Mouse (Mus musculus) midbrain, embryonic 12.5 days (tissue): ENCODE data around the gene Ap3s2. TPM values are rescaled to one million over a fixed set of nuclear protein-coding genes. Genes with fewer than 3 reads are reported as not detected.

ENCODE experiments used
- ATAC-seq: fragments of 200-750 bp; cut with Nextera tagmentation; 2 replicates; pipeline ENCODE4 v1.8.0; 2017; ENCODE audit warnings: low read depth, moderate TSS enrichment, moderate library complexity; ENCODE audit not compliant: low FRiP score
- H3K27ac ChIP-seq: fragments of 300-500 bp; sonication (generic); replicated peaks from 2 replicates; pipeline ENCODE4 v1.5.1; 2016; ENCODE audit warnings: mild to moderate bottlenecking
- H3K27me3 ChIP-seq: fragments of 300-500 bp; sonication (generic); 2 replicates; pipeline ENCODE4 v1.6.1; 2016; ENCODE audit warnings: mild to moderate bottlenecking
- H3K36me3 ChIP-seq: fragments of 300-500 bp; sonication (generic); 2 replicates; pipeline ENCODE4 v1.6.1; 2016
- H3K4me1 ChIP-seq: fragments of 300-500 bp; sonication (generic); 2 replicates; pipeline ENCODE4 v1.6.1; 2016
- H3K4me2 ChIP-seq: fragments of 300-500 bp; sonication (generic); replicated peaks from 2 replicates; pipeline ENCODE4 v1.6.1; 2016; ENCODE audit warnings: mild to moderate bottlenecking, moderate library complexity
- H3K4me3 ChIP-seq: fragments of 300-500 bp; sonication (generic); 2 replicates; pipeline ENCODE4 v1.5.1; 2016; ENCODE audit warnings: mild to moderate bottlenecking
- H3K9ac ChIP-seq: fragments of 300-500 bp; sonication (generic); replicated peaks from 2 replicates; pipeline ENCODE4 v1.6.1; 2016; ENCODE audit warnings: mild to moderate bottlenecking, moderate library complexity
- H3K9me3 ChIP-seq: fragments of 300-500 bp; sonication (generic); 2 replicates; pipeline ENCODE4 v1.6.1; 2016; ENCODE audit warnings: mild to moderate bottlenecking
- WGBS: fragments of 180-500 bp; shearing (Covaris S2); methylation state at CpG from one replicate; pipeline ENCODE4 v1.1.7; 2016; 5-methylcytosine and 5-hydroxymethylcytosine counted together
- polyA plus RNA-seq: library from polyadenylated mRNA; unstranded; fragments of >200 nt; fragmentation: Nextera tagmentation; extraction: Ambion mirVana; gene quantifications from 2 replicates; pipeline ENCODE4 v1.2.1, GENCODE M21; 2016

Ap3s2 gene
- polyA plus RNA-seq, 1 experiment from 2014 or later: 55.3 TPM

DNA sequence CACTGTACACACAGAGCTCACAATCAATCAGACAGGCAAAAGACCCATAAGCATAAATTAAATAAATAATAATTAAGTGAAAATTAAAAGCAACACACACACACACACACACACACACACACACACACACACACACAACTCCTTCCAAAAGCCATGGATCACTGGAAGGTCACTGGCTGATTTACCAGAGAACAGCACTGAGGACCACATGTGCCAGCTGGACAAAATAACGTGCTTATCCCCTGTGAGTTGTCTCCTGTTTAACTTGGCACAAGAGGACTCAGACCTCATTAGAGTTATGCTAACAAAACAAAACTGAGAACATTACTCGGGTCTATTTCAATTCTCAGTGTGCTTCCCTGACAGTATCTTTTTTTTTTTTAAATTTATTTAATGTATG, 13.1 kb downstream of the Ap3s2 start:
- no peak overlapping the region for H3K27ac ChIP-seq
- H3K9ac ChIP-seq: no peak overlapping the region
- H3K4me2 ChIP-seq: no peak overlapping the region
- H3K9me3 ChIP-seq: no peaks in the 10 kb centered on the region
- no peaks in the 10 kb centered on the region for H3K27me3 ChIP-seq
- ATAC-seq: no peak
- H3K36me3 ChIP-seq: peaks cover 76% of the 10 kb centered on the region
- no peak overlapping the region for H3K4me3 ChIP-seq
- WGBS: 81% methylated on average over 2 of the region's 2 CpGs
- no peaks in the 10 kb centered on the region for H3K4me1 ChIP-seq

DNA sequence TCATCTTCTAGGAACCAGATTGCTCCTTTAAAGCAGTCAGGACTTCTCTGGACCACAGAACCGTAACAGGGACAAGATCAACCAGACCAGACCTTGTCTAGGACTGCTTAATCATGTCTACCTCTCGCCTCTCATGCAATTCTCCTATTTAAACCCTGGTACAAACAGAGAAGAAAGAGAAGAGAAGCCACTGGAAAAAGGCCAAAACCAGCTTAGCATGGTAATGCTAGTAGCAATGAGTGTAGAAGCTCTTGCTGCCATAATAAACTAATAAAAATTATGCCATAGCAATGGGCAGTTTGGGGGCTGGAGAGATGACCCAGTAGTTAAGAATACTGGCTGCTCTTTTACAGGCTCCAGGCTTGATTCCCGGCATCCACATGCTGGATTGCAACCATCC, 13.5 kb downstream of the Ap3s2 start:
- no peak for ATAC-seq
- Histone ChIP-seq H3K27me3 (no peaks in the 10 kb centered on the region), H3K9ac (no peak overlapping the region), H3K4me3 (no peak overlapping the region), H3K4me2 (no peak overlapping the region), H3K4me1 (no peaks in the 10 kb centered on the region), H3K9me3 (no peaks in the 10 kb centered on the region), H3K27ac (no peak overlapping the region), H3K36me3 (peaks cover 80% of the 10 kb centered on the region)
- WGBS: 97% methylated on average over 3 of the region's 3 CpGs

- Histone ChIP-seq H3K9ac (no peak overlapping the region), H3K4me1 (no peaks in the 10 kb centered on the region), H3K4me2 (no peak overlapping the region), H3K9me3 (no peaks in the 10 kb centered on the region), H3K27ac (no peak overlapping the region), H3K36me3 (peaks cover 85% of the 10 kb centered on the region), H3K4me3 (no peak overlapping the region), H3K27me3 (no peaks in the 10 kb centered on the region)
- 97% methylated on average over 4 of the region's 4 CpGs for WGBS
- no peak for ATAC-seq
Observed at GRCm38 (mm10) chr7:79905193-79905592, 15.3 kb downstream of the Ap3s2 start.

DNA sequence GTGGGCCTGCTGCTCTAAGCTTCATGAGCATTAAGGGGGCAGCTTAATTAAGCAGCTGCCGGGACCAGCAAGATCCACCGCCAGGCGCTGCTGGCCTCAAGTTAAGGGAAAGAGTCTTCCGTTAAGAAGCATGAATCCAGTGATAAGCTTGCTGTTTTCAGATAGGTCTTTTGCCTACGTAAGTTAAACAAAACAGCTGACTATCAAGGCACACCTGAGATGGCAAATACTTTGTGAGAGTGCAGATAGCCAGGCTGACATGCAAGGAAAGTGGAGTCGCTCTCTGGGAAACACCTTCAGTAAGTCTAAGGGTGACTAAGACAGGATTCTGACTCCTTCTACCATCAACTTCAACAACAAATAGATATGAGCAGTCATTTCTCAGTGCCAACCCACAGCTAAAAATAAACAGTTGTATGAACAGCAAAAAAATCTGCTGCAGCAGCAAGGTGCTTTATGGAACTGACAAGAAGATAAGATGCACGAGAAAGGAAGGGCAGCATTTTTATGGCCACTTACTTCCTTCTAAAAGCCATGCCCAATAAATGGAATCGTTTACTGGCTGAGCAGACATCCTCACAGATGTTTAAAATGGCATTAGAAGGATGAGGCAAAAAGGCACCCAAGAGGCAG, 17.2 kb downstream of the Ap3s2 start:
- Histone ChIP-seq H3K4me2 (no peak overlapping the region), H3K27ac (no peak overlapping the region), H3K27me3 (no peaks in the 10 kb centered on the region), H3K9ac (no peak overlapping the region), H3K4me1 (no peaks in the 10 kb centered on the region), H3K4me3 (no peak overlapping the region), H3K36me3 (peaks cover 83% of the 10 kb centered on the region), H3K9me3 (no peaks in the 10 kb centered on the region)
- WGBS: 95% methylated on average over 8 of the region's 8 CpGs
- ATAC-seq: no peak

GRCm38 (mm10) chr7:79900753-79901152, 19.7 kb downstream of the Ap3s2 start:
- ATAC-seq: no peak
- H3K4me2 ChIP-seq: no peak overlapping the region
- H3K36me3 ChIP-seq: peaks cover 82% of the 10 kb centered on the region
- WGBS: 98% methylated on average over 6 of the region's 6 CpGs
- H3K4me1 ChIP-seq: no peaks in the 10 kb centered on the region
- no peak overlapping the region for H3K27ac ChIP-seq
- no peak overlapping the region for H3K9ac ChIP-seq
- no peak overlapping the region for H3K4me3 ChIP-seq
- H3K9me3 ChIP-seq: no peaks in the 10 kb centered on the region
- no peaks in the 10 kb centered on the region for H3K27me3 ChIP-seq

DNA sequence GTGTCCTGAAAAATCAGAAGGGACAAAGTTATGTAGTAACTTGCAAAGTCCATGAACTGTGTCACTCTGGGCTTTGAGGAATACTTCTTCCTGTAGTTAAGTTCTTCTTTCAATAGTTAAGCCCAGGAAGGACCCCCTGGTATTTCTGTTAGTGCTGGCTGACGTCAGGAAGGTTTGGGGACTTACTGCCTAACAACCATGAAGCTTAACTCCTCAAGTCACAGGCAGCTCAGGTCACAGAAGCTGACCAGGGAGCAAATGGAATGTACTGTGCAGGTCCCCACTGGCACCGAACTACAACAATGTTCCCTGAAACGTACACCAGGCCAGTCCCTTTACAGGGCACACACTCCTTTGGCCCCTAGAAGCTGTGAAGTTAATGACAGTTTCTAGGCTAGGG, 25.2 kb downstream of the Ap3s2 start:
- Histone ChIP-seq H3K4me3 (no peak overlapping the region), H3K4me1 (no peaks in the 10 kb centered on the region), H3K4me2 (no peak overlapping the region), H3K27me3 (no peaks in the 10 kb centered on the region), H3K9me3 (no peaks in the 10 kb centered on the region), H3K36me3 (peaks cover 64% of the 10 kb centered on the region), H3K9ac (no peak overlapping the region), H3K27ac (no peak overlapping the region)
- ATAC-seq: no peak
- WGBS: 79% methylated on average over 3 of the region's 3 CpGs

- H3K9me3 ChIP-seq: no peaks in the 10 kb centered on the region
- H3K9ac ChIP-seq: no peak overlapping the region
- peaks cover 65% of the 10 kb centered on the region for H3K36me3 ChIP-seq
- H3K27ac ChIP-seq: no peak overlapping the region
- no peaks in the 10 kb centered on the region for H3K27me3 ChIP-seq
- H3K4me1 ChIP-seq: no peaks in the 10 kb centered on the region
- H3K4me2 ChIP-seq: no peak overlapping the region
- H3K4me3 ChIP-seq: no peak overlapping the region
- ATAC-seq: no peak
- WGBS: 86% methylated on average over 1 of the region's 1 CpGs
Observed at GRCm38 (mm10) chr7:79894790-79895189, 25.7 kb downstream of the Ap3s2 start.

GRCm38 (mm10) chr7:79892576-79893428, 27.6 kb downstream of the Ap3s2 start:
- Histone ChIP-seq H3K4me2 (no peak overlapping the region), H3K36me3 (peaks cover 59% of the 10 kb centered on the region)
- 89% methylated on average over 6 of the region's 6 CpGs for WGBS

DNA sequence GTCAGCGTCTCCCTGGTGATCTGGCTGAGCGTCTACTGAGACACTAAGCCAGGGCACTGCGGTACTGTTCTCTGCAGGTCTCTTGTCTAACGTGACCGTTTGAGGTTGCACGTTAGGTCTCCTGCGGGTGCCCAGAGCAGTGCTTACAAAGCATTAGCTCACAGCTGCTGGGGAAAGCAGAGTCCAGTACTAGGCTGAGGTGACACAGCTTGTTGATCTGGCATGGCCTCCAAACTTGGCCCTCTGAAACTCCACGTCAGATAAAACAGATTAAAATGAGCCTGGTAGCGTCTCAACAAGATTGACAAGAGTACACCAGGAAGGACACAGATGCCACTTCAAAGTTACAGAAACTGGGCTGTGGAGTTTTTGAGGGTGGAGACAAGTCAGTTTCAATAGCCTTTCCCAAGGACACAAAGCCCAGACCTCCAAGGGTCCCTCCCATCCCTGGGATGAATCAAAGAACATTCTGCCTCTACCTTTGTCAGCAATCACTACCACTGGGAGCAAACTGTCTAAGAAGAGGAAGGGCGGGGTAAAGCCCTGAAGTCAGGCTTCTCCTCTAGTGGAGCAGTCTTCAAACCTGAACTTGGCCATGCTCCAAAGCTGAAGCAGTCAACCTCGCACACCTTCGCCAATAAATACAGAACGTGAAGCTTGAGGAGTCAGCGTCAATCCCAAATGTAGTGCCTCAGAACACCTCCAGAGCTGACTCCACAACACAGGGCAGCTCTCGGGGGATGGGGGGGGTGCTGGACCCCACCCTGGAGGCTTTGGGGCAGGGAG, 29.8 kb downstream of the Ap3s2 start:
- Histone ChIP-seq H3K4me3 (no peak overlapping the region), H3K4me1 (no peaks in the 10 kb centered on the region), H3K27ac (no peak overlapping the region), H3K4me2 (no peak overlapping the region), H3K27me3 (no peaks in the 10 kb centered on the region), H3K36me3 (peaks cover 40% of the 10 kb centered on the region), H3K9ac (no peak overlapping the region), H3K9me3 (no peaks in the 10 kb centered on the region)
- no peak for ATAC-seq
- 95% methylated on average over 15 of the region's 15 CpGs for WGBS

More at GRCm38 (mm10) chr7:79892576-79893428, 27.6 kb downstream of the Ap3s2 start:
- no peak overlapping the region for H3K27ac ChIP-seq
- no peak overlapping the region for H3K9ac ChIP-seq
- H3K27me3 ChIP-seq: no peaks in the 10 kb centered on the region
- H3K4me3 ChIP-seq: no peak overlapping the region
- H3K4me1 ChIP-seq: no peaks in the 10 kb centered on the region
- no peak for ATAC-seq
- H3K9me3 ChIP-seq: no peaks in the 10 kb centered on the region

DNA sequence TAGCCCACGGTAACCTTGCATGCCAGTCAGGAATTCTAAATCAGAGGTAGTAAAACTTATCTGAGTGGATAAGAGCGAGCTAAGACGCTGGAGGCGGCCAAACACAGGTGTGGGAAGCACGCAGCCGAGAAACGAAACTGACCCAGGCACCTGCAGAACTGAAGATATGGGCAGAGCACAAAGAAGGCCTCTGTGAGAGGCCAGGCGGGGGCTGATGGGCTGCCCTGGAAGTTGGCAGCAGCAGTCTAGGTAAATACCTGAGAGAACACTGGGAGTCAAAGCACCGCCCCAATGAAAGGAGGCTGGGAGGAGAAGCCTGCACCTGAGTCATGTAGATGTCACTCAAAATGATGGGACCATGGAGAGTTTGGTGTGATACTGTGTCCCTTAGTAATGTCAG, 31.8 kb downstream of the Ap3s2 start:
- no peak for ATAC-seq
- no peaks in the 10 kb centered on the region for H3K9me3 ChIP-seq
- H3K27ac ChIP-seq: no peak overlapping the region
- peaks cover 25% of the 10 kb centered on the region for H3K36me3 ChIP-seq
- H3K27me3 ChIP-seq: no peaks in the 10 kb centered on the region
- H3K9ac ChIP-seq: no peak overlapping the region
- no peak overlapping the region for H3K4me2 ChIP-seq
- H3K4me3 ChIP-seq: no peak overlapping the region
- no peaks in the 10 kb centered on the region for H3K4me1 ChIP-seq
- WGBS: 91% methylated on average over 9 of the region's 9 CpGs

GRCm38 (mm10) chr7:79883613-79884334, 36.7 kb downstream of the Ap3s2 start:
- 93% methylated on average over 7 of the region's 7 CpGs for WGBS
- Histone ChIP-seq H3K9me3 (no peaks in the 10 kb centered on the region), H3K27ac (no peak overlapping the region), H3K4me2 (no peak overlapping the region), H3K4me1 (no peaks in the 10 kb centered on the region), H3K4me3 (no peak overlapping the region), H3K27me3 (no peaks in the 10 kb centered on the region), H3K9ac (no peak overlapping the region), H3K36me3 (peaks cover 48% of the 10 kb centered on the region)
- ATAC-seq: no peak
